In the genomic region with DNA sequence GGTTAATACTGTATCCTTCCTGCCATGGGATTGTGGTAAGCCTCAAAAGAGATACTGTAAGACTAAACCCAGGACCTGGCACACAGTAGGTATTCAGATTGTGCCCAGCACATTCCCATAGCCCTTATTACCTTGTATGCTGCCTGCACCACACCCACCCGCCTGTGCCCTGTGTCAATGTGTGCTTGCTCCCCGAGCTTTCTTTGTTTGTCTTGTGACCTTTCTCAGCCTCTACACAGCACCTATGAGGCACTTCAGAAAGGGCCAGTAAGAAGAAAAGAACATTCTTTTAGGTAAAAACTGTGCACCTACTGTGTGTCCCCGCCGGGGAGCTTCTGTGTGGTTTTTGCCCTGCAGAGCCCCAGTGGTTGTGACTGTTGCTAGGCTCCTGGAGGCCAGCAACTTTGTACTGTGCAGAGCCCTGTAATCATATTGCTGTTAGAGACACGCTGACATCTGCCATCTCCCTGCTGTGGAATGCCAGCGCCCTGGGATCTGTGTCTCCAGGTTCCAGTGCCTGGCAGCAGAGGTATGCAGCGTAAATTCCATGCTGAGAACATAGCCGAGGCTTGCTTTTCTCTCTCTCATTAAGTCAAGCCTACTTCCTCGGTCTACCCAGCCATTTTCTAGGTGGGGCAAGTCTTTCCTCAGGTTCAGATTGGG, we compare ENCODE assay signal across 9 mouse cellular contexts. TPM values are rescaled to one million over a fixed set of nuclear protein-coding genes. Genes with fewer than 3 reads are reported as not detected.
A peak's percentile ranks its signal among the peaks of the same experiment; 100 is the strongest.
DNase-seq lines count a peak whose midpoint lies in the region; ATAC-seq lines count a peak whose summit lies in the region.
"Had no signal": no experiment of that assay in that cellular context is flagged by ENCODE, and none has a peak within 500 bp of the region (broad histone marks: within the 10 kb centered on the region; RNA-seq: fewer than 3 reads in every experiment).

No protein-coding gene starts in this region.

- H3K9ac ChIP-seq in hindbrain, embryonic 12.5 days: no peak overlapping the region
- no peak overlapping the region for H3K9ac ChIP-seq in embryonic facial prominence, embryonic 12.5 days
- H3K9ac ChIP-seq in neural tube, embryonic 13.5 days: 0 out of 2 replicates have a peak overlapping the region, but pooled peaks have one; percentile 6

- WGBS in hindbrain, embryonic 10.5 days: 47% methylated on average over 9 of the region's 9 CpGs
- 47% methylated on average over 9 of the region's 9 CpGs for WGBS in hindbrain, embryonic 12.5 days
- 41% methylated on average over 9 of the region's 9 CpGs for WGBS in embryonic facial prominence, embryonic 12.5 days
- WGBS in neural tube, embryonic 13.5 days: 33% methylated on average over 9 of the region's 9 CpGs

- ATAC-seq in hindbrain, embryonic 12.5 days (ENCODE audit: low FRiP score): no peak
- ATAC-seq in embryonic facial prominence, embryonic 12.5 days (ENCODE audit: insufficient number of reproducible peaks, insufficient read depth, low FRiP score, low TSS enrichment): no peak; the same call in 1 of the 2 replicates
- no peak for ATAC-seq in neural tube, embryonic 13.5 days (ENCODE audit: low read depth)
- no peak for ATAC-seq in monocyte, adult 5-6 weeks (replicated peaks; ENCODE audit: insufficient number of reproducible peaks, low FRiP score, low TSS enrichment, poor library complexity, severe bottlenecking)

- DNase-seq in hindbrain, embryonic 10.5 days (ENCODE audit: low spot score): peak; percentile 35
- peak; percentile 62 for DNase-seq in kidney, postnatal 10 days
- DNase-seq in thymus, postnatal 25 days: no peak
- DNase-seq in gastrocnemius, postnatal 10 days: no peak
- DNase-seq: adrenal gland, postnatal 10 days had no signal

- H3K4me1 ChIP-seq in hindbrain, embryonic 10.5 days (replicated peaks): peaks cover 42% of the 10 kb centered on the region
- H3K4me1 ChIP-seq in hindbrain, embryonic 12.5 days: peaks cover 18% of the 10 kb centered on the region
- H3K4me1 ChIP-seq in embryonic facial prominence, embryonic 12.5 days: peaks cover 13% of the 10 kb centered on the region
- peaks cover 55% of the 10 kb centered on the region for H3K4me1 ChIP-seq in neural tube, embryonic 13.5 days (replicated peaks)

- H3K9me3 ChIP-seq in hindbrain, embryonic 10.5 days: no peaks in the 10 kb centered on the region
- H3K9me3 ChIP-seq in hindbrain, embryonic 12.5 days (replicated peaks): no peaks in the 10 kb centered on the region
- no peaks in the 10 kb centered on the region for H3K9me3 ChIP-seq in embryonic facial prominence, embryonic 12.5 days
- no peaks in the 10 kb centered on the region for H3K9me3 ChIP-seq in neural tube, embryonic 13.5 days

- no peak overlapping the region for H3K4me2 ChIP-seq in hindbrain, embryonic 12.5 days (replicated peaks)
- H3K4me2 ChIP-seq in embryonic facial prominence, embryonic 12.5 days (replicated peaks): no peak overlapping the region
- H3K4me2 ChIP-seq in neural tube, embryonic 13.5 days: no peak overlapping the region

- H3K4me3 ChIP-seq in hindbrain, embryonic 10.5 days: no peak overlapping the region
- no peak overlapping the region for H3K4me3 ChIP-seq in hindbrain, embryonic 12.5 days
- H3K4me3 ChIP-seq in embryonic facial prominence, embryonic 12.5 days: no peak overlapping the region
- no peak overlapping the region for H3K4me3 ChIP-seq in neural tube, embryonic 13.5 days

- peaks cover 35% of the 10 kb centered on the region for H3K36me3 ChIP-seq in hindbrain, embryonic 10.5 days
- H3K36me3 ChIP-seq in hindbrain, embryonic 12.5 days: 0 out of 2 replicates have a peak, but pooled peaks cover 4% of the 10 kb centered on the region
- 0 out of 2 replicates have a peak, but pooled peaks cover 6% of the 10 kb centered on the region for H3K36me3 ChIP-seq in embryonic facial prominence, embryonic 12.5 days
- peaks cover 24% of the 10 kb centered on the region; the same call in 1 of the 2 replicates for H3K36me3 ChIP-seq in neural tube, embryonic 13.5 days

- no peaks in the 10 kb centered on the region for H3K27me3 ChIP-seq in hindbrain, embryonic 10.5 days (ENCODE audit: insufficient read depth, poor library complexity, severe bottlenecking)
- no peaks in the 10 kb centered on the region for H3K27me3 ChIP-seq in hindbrain, embryonic 12.5 days
- no peaks in the 10 kb centered on the region for H3K27me3 ChIP-seq in embryonic facial prominence, embryonic 12.5 days
- no peaks in the 10 kb centered on the region for H3K27me3 ChIP-seq in neural tube, embryonic 13.5 days

- peak overlapping the region; percentile 30; the same call in 1 of the 2 replicates for H3K27ac ChIP-seq in hindbrain, embryonic 10.5 days
- no peak overlapping the region for H3K27ac ChIP-seq in hindbrain, embryonic 12.5 days
- 0 out of 2 replicates have a peak overlapping the region, but pooled peaks have one; percentile 8 for H3K27ac ChIP-seq in embryonic facial prominence, embryonic 12.5 days
- peak overlapping the region; percentile 69 for H3K27ac ChIP-seq in neural tube, embryonic 13.5 days (replicated peaks)

RNA-seq across cellular contexts. Expression of a gene that starts 18.1 kb away (rescaled TPM):
- polyA plus RNA-seq in hindbrain, embryonic 10.5 days (2016; fragmentation: Nextera tagmentation; extraction: Ambion mirVana): 14.6 and 15.0 TPM in 2 replicates
- 16.7 TPM in 2 replicates for polyA plus RNA-seq in hindbrain, embryonic 12.5 days (2016; fragmentation: Nextera tagmentation; extraction: Ambion mirVana)
- polyA plus RNA-seq in embryonic facial prominence, embryonic 12.5 days (2016; fragmentation: Nextera tagmentation; extraction: Ambion mirVana): 8.5 and 8.8 TPM in 2 replicates
- polyA plus RNA-seq in neural tube, embryonic 13.5 days (2015; fragmentation: Nextera tagmentation; extraction: Ambion mirVana): 15.9 and 16.2 TPM in 2 replicates
- 70.1 to 101 TPM (median 79.0 TPM) in 3 replicates for total RNA-seq in monocyte, adult 5-6 weeks (2017)
- total RNA-seq in gastrocnemius, postnatal 10 days (2021): 10 to 100 TPM; 21.4 to 26.2 TPM

Comparison
In these comparisons a context has a peak if more than half of its experiments do, and no peak if none do; other contexts are left out.
1. DNase-seq: peak in hindbrain, embryonic 10.5 days (single experiment) and kidney, postnatal 10 days (single experiment); none in thymus, postnatal 25 days (single experiment) and gastrocnemius, postnatal 10 days (single experiment).